Mouse (Mus musculus): ENCODE measurements around the gene Rraga.

DNA sequence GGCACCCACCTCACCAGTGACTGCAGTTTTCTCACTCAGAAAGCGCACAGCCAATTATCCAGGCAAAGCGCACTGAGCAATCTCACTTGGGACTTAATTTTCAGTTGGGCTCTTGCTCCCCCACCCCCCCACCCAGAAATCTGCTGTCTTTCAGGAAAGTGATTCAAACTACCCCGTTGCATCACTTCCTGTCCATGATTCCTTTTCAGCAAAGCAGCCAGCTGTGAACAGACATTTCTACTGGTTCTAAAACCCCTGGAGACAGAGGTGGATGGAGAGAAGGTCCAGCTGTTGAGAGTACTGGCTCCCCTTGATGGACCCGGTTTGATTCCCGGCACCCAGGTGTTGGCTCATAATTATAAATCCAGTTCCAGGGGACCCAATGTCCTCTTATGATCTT, 50.0 kb downstream of the Rraga start:
- TF ChIP-seq CTCF (IDR thresholded peaks at IDR 0.05; ENCODE audit: low read depth, low read length), result no peak
- no peak for TF ChIP-seq POLR2A (IDR thresholded peaks at IDR 0.05; ENCODE audit: extremely low read depth, insufficient read depth, low read length)
